Mouse (Mus musculus) thymus, adult 18-20 months (tissue): Measurements from ENCODE around the gene Ddx49.
A peak's percentile ranks its signal among the peaks of the same experiment; 100 is the strongest.

Experiments used
- DNase-seq, 2 experiments: peaks; one replicate each; pipeline ENCODE4 v3.0.0; 2022; ENCODE audit warnings: mixed read lengths in 2 of 2

The Ddx49 gene

GRCm38 (mm10) chr8:70316511-70317504 is 14.5 kb upstream of the Ddx49 start:
- DNase-seq = no peak

DNA sequence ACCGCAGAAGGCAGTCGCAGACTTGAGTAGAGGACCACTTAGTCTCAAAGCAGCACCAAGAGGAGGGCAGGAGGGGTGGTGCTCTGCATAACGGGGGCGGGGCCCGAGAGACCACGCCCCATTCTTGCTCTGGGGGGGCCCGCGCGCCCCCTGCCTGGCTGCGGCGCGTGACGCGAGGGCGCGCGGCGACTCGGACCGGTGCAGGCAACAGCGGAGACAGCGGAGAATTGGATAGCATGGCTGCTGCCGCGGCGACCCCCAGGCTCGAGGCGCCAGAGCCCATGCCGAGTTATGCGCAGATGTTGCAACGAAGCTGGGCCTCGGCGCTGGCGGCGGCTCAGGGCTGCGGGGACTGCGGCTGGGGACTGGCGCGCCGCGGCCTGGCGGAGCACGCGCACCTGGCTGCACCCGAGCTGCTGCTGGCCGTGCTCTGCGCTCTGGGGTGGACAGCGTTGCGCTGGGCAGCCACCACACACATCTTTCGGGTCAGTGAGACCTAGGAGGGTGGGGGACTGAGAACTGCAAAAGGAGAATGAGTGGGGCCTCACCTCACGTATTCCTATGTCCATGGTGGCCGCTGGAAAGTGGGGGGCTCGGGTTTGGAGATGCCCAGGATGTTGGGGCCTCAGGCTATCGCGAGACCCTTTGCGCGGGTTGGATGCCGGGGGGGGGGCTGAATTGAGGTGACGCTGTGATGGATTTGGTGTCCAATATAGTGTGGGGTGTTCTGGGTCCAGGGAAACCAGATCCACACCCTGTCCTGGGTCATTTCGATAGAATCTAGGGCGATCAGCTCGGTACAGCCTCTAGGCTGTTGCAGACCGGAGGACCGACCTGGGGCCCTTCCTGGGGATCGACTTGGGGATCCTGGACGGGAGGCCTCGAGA is 13.6 kb upstream of the Ddx49 start, which contains the start of gene Cers1:
Cers1 (plus strand) TSS at position 152 of the 887 bp plus-strand sequence.
- peak in 1 of 2 experiments; percentile 29 for DNase-seq

DNA sequence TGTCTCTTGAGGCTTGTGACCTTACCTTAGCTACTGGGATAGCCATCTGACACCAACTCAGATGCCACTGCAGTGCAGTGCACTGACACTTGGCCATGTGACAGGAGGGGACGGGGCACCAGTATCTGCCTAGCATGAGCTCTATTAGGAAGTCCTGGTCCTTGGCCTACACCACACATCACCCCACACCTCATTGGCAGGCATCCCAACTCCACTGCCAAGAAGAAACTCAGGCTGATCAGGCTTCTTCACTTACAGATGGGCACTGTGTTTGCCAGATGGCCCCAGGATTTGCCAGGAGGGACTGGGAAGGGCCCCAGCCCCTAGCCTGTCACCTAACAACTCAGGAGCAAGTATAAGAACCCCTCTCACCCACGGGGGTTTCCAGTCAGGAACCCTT is 11.1 kb upstream of the Ddx49 start:
- DNase-seq = no peak

DNA sequence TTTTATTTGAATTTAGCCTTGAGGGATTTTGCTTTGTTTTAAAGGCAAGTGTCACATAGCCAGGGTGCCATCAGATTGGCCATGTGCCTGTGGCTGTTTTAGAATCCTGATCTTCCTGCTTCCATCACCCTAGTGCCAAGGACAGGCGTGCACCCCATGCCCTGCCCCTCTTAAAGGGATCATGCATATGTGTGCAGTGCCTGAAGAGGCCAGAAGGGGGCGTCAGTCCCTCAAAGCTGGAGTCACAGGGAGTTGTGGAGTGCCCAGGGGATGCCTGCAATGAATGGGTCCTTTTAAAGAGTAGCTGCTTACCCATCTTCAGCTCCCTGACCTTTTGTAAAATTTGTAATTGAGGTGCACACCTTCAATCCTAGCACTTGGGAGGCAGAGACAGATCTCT is 7.0 kb upstream of the Ddx49 start:
- no peak for DNase-seq

- no peak for DNase-seq
Measured at GRCm38 (mm10) chr8:70302901-70303300, 612 bp upstream of the Ddx49 start.

GRCm38 (mm10) chr8:70300881-70301280 is 1.4 kb downstream of the Ddx49 start:
- no peak for DNase-seq

- no peak for DNase-seq
Measured at GRCm38 (mm10) chr8:70293988-70294405, 8.3 kb downstream of the Ddx49 start.

DNA sequence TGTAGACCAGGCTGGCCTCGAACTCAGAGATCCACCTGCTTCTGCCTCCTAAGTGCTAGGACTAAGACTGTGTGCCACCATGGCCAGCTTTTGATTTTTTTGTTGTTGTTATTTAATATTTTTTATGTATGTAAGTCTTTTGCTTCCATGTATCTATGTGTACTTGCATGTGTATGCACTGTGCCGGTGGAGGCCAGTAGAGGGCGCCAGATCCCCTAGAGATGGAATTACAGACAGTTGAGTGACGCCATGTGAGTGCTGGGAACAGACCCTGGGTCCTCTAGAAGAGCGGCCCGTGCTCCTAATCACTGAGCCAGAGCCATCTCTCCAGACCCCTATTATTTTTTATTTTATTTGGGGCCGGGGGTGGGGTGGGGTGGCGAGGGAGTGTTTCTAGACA is 15.6 kb downstream of the Ddx49 start:
- no peak for DNase-seq

GRCm38 (mm10) chr8:70285304-70285703 is 17.0 kb downstream of the Ddx49 start:
- DNase-seq = no peak

DNA sequence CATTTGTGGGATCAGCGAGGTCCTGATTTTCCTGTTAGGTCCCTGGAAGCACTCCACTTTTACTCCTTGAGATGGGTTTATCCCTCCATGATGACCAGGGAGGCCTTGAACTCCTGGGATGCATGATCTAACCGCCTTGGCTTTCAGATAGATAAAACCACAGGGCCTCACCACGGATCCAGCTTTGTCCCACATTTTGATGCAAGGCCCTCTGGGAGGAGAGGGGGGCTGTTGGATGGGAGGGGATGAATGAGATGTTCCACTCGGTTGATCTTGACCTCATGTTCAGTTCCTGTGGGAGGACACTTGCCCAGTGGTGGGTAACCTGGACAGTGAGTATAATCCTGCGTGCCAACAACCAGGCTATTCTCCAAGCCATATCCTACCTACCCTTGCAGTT is 17.9 kb downstream of the Ddx49 start:
- no peak for DNase-seq

DNA sequence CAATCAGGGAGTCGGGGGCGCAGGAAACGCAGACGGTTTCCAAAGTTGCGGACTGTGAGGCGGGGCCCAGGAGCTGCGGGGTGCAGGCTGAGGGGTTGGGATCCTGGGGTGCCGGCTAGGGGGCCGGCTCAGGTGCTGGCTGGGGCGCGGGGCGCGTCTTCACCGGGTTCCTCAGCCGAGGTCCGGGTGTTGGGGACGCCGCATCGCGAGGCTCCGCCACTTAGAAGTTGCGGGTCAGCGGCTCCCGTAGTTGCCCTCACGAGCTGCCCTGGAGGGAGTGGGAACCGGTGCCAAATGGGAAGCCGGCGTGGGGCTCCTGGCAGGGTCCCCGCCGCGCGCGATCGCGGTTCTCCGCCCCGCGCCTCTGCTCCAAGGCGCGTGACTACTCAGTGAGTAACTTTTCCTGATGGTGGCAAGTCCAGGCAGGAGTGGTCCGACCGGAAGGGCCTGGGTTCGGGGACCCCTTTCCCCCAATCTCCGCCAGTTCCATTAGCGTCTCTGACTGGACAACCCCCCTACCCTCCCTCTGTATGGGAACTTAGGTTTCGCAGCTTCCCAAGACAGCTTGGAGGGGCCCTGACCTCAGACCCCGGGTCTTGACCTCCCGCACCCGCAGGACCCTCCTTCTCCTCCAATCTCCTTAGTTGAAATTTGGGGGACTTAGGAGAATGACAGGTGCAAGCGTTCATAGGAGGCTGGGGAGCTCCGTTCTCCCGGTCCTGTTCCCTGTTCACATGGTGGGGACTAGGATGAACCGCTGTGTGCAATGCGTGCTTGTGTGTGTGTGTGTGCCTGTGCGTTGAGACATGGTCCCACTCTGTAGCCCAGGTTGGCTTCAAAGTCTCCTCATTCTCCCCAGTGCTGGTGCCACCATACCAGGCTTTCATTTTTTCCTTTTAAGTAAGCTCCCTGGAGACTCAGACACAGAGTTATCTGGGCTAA is 18.9 kb downstream of the Ddx49 start:
- peak in 1 of 2 experiments; percentile 18 for DNase-seq

DNA sequence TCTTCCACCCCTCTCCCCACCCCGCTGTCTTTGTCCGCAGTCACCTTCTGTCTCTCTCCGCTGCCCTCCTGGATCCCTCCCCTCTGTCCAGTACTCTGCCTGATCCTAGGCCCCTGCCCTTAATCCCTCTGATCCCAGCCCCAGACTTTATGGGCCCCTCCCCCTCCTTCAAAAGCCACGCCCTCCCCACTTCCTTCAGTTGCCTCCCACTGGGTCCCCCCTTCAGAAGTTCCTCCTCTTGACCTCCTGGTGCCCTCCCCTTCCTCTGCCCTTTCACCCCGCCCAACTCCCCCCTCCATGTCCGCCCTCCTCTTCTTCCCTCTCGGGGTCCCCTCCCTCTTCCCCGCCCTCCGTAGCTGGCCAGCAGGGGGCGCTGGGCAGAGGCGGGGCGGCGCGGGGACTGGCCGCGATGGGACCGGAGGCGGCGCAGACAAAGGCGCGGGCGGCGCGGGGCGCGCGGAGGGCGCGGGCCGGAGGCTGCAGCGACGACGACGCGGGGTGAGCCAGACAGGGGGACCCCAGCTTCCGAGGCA is 19.6 kb downstream of the Ddx49 start, which contains the start of gene Homer3:
Homer3 (plus strand) TSS at position 225 of the 533 bp plus-strand sequence.
- DNase-seq = peak; percentile 85 to 91

DNA sequence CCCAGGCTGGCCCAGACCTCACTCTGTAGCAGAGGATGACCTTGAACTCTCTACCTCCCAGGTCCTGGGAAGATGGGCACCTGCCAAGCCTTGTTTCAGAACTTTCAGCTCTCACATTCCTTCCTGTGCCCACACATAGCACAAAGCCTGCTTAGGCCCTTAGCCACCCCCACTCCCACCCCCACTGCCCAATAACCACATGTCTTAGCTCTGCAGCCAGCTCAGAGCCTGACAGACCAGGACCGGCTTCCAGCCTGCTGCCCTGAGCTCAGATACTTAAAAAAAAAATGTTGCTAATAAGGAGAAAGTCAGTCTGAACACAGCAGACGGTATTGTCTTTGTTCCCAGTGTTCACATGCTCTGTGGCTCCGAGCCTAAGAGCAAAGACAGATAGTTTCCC is 21.3 kb downstream of the Ddx49 start:
- no peak for DNase-seq

GRCm38 (mm10) chr8:70279266-70279665 is 23.0 kb downstream of the Ddx49 start:
- DNase-seq = no peak

DNA sequence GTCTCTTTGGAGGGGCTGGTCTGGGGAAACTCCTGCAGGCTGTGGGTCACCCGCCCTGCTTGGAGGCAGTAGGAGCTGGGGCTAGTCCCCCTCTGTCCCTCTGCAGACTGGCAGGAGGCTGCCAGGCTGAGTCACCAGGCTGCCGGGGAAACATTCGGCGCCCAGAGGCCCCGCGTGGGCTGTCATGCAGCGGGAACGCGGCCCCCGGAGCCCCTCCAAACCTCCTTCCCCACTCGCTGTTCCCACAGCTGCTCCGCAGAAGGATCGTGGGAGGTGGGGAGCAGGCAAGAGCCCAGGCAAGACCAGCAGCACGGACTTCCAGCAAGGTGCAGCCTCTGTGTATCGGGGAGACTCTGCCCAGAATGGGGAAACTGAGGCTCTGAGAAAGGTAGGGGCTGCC is 24.1 kb downstream of the Ddx49 start:
- DNase-seq = no peak

- DNase-seq = no peak
Measured at GRCm38 (mm10) chr8:70276476-70276875, 25.8 kb downstream of the Ddx49 start.

- no peak for DNase-seq
Measured at GRCm38 (mm10) chr8:70274350-70274749, 27.9 kb downstream of the Ddx49 start.

DNA sequence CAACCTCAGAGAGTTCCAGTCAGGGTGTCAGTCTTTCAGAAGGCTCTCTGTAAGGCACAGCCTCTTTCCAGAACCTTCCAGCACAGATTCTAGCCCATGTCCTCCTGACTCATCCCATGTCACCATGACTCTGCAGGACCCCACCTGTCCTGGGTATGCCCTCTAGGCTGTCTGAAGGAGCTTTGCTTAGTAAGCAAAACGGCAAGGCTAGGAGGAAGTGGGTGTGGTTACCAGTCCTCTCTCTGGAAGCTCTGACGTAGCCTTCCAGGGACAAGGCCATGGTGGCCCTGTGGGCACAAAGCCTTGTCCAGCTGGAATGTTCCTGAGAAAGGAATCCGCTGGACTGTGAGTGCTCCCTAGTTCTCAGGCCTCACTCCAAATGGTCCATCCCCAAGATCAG is 29.3 kb downstream of the Ddx49 start:
- DNase-seq = no peak

DNA sequence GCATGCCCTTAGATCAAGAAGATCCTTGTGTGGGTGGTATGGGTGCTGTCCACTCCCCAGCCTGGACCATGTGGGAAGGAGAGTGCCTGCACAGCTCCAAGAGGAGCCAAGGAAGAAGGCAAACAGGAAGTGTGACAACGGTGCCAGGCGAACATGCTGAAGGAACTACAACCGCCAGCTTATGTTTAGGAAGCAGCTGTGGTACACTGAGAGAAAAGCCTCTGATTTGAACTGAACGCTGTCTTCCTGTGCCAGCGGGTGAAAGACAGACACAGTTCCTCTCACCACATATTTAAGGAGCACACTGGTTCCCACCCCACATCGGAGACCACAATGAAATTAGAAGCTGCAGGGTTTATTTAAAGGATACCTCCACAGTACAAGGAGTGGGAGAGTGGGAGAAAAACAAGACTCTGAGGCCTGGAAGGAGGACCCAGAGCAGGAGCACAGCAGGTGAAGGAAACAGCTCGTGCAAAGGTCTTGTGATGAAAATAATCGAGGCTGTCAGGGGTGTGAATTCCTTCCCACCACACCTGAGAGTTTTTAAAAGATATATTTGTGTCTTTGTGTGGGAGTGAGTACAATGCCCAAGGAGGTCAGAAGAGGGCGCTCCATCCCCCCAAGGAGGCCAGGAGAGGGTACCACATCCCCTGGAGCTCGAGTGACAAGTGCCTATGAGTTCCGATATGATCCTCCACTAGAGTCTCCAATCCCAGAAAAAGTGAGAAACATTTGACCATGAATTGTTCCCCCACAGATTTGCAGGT is 33.3 kb downstream of the Ddx49 start:
- no peak for DNase-seq

DNA sequence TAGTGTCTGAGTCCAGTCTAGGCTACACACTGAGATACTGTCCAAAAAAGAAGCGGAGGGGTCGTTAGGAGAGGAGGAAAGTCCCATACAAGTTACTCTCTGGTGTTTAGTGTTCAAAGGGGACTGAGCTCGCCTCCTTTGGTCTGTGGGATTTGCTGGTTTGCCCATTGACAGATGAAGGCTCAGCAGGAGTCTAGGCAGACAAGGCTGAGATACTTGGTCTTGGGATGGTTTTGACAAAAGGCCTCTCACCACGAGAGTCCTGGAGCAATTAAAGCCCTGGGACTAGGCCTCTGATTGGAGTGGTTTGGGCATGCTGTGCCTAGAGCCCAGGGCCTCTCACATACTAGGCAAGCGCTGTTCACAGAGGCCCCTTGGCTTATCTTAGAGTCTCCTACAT is 34.0 kb downstream of the Ddx49 start:
- no peak for DNase-seq

GRCm38 (mm10) chr8:70267674-70268073 is 34.6 kb downstream of the Ddx49 start:
- DNase-seq = no peak
